ENCODE assay signal across 8 mouse cellular contexts in the genomic region with DNA sequence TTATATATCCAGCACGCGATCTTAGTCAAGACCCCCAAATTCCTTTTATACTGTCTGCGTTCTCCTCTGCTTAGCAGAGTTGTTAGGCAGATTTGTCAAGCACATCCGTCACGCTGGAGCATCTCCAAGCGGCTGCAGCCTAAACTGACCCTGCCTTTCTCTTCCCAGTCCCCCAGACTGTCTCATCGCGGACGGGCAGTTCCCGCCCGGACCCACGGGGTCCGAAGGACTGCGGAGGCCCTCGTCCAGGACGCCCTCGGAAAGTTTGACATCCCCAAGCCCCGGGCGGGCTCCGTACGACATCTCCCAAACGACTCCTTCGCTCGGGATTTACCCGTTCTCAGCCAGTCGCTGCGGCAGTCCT. TPM values are rescaled to one million over a fixed set of nuclear protein-coding genes. Genes with fewer than 3 reads are reported as not detected.
A peak's percentile ranks its signal among the peaks of the same experiment; 100 is the strongest.
DNase-seq lines count a peak whose midpoint lies in the region; ATAC-seq lines count a peak whose summit lies in the region.

No protein-coding gene starts in this region.

- 0 out of 2 replicates have a peak, but pooled peaks cover 3% of the 10 kb centered on the region for H3K36me3 ChIP-seq in lung, embryonic 15.5 days
- H3K36me3 ChIP-seq in embryonic facial prominence, embryonic 14.5 days (ENCODE audit: control insufficient read depth, insufficient read depth, low read length) = 0 out of 2 replicates have a peak, but pooled peaks cover 7% of the 10 kb centered on the region
- peaks cover 18% of the 10 kb centered on the region for H3K36me3 ChIP-seq in limb, embryonic 10.5 days
- H3K36me3 ChIP-seq in neural tube, embryonic 15.5 days = no peaks in the 10 kb centered on the region

- H3K4me1 ChIP-seq in lung, embryonic 15.5 days = peaks cover 12% of the 10 kb centered on the region
- H3K4me1 ChIP-seq in embryonic facial prominence, embryonic 14.5 days (ENCODE audit: control insufficient read depth, insufficient read depth, low read length) = peaks cover 3% of the 10 kb centered on the region; the same call in 1 of the 2 replicates
- peaks cover 14% of the 10 kb centered on the region for H3K4me1 ChIP-seq in limb, embryonic 10.5 days
- H3K4me1 ChIP-seq in neural tube, embryonic 15.5 days = peaks cover 13% of the 10 kb centered on the region

- ATAC-seq in lung, embryonic 15.5 days (ENCODE audit: borderline replicate concordance, extremely low read depth, low FRiP score, low TSS enrichment) = peak; percentile 70
- ATAC-seq in embryonic facial prominence, embryonic 14.5 days (ENCODE audit: low read depth) = peak; percentile 64
- peak; percentile 72 for ATAC-seq in neural tube, embryonic 15.5 days (ENCODE audit: low FRiP score)
- ATAC-seq in megakaryocyte progenitor cell, adult 5-6 weeks (replicated peaks; ENCODE audit: poor library complexity) = no peak

- peak overlapping the region; percentile 85 for H3K27ac ChIP-seq in lung, embryonic 15.5 days
- peak overlapping the region; percentile 72 for H3K27ac ChIP-seq in embryonic facial prominence, embryonic 14.5 days (replicated peaks; ENCODE audit: low read depth, low read length)
- peak overlapping the region; percentile 93 for H3K27ac ChIP-seq in limb, embryonic 10.5 days
- H3K27ac ChIP-seq in neural tube, embryonic 15.5 days (replicated peaks) = peak overlapping the region; percentile 77

- H3K9me3 ChIP-seq in lung, embryonic 15.5 days = no peaks in the 10 kb centered on the region
- no peaks in the 10 kb centered on the region for H3K9me3 ChIP-seq in embryonic facial prominence, embryonic 14.5 days (ENCODE audit: control insufficient read depth, low read length)
- H3K9me3 ChIP-seq in limb, embryonic 10.5 days (replicated peaks) = no peaks in the 10 kb centered on the region
- no peaks in the 10 kb centered on the region for H3K9me3 ChIP-seq in neural tube, embryonic 15.5 days (replicated peaks)

- DNase-seq in lung, postnatal 4 days = no peak
- no peak for DNase-seq in embryonic facial prominence, embryonic 14.5 days (ENCODE audit: low spot score)
- DNase-seq in limb, embryonic 10.5 days (ENCODE audit: low spot score) = no peak
- no peak for DNase-seq in left cerebral cortex, adult 11 months (ENCODE audit: low spot score)
- DNase-seq in B cell, adult 2 months = no peak

- WGBS in lung, embryonic 15.5 days = under 1% methylated on average over 27 of the region's 27 CpGs
- under 1% methylated on average over 27 of the region's 27 CpGs for WGBS in embryonic facial prominence, embryonic 14.5 days
- under 1% methylated on average over 27 of the region's 27 CpGs for WGBS in limb, embryonic 10.5 days
- WGBS in neural tube, embryonic 15.5 days = under 1% methylated on average over 27 of the region's 27 CpGs

- H3K27me3 ChIP-seq in lung, embryonic 15.5 days = no peaks in the 10 kb centered on the region
- H3K27me3 ChIP-seq in embryonic facial prominence, embryonic 14.5 days (replicated peaks; ENCODE audit: control insufficient read depth, insufficient read depth, low read length) = no peaks in the 10 kb centered on the region
- no peaks in the 10 kb centered on the region for H3K27me3 ChIP-seq in limb, embryonic 10.5 days (ENCODE audit: low read depth, poor library complexity, severe bottlenecking)
- no peaks in the 10 kb centered on the region for H3K27me3 ChIP-seq in neural tube, embryonic 15.5 days (replicated peaks)

- H3K9ac ChIP-seq in lung, embryonic 15.5 days = peak overlapping the region; percentile 64
- H3K9ac ChIP-seq in embryonic facial prominence, embryonic 14.5 days (ENCODE audit: low read depth, low read length) = peak overlapping the region; percentile 86
- H3K9ac ChIP-seq in neural tube, embryonic 15.5 days (replicated peaks) = peak overlapping the region; percentile 68

- H3K4me2 ChIP-seq in lung, embryonic 15.5 days = peak overlapping the region; percentile 79
- peak overlapping the region; percentile 63 for H3K4me2 ChIP-seq in embryonic facial prominence, embryonic 14.5 days (ENCODE audit: low read depth, low read length)
- peak overlapping the region; percentile 98 for H3K4me2 ChIP-seq in neural tube, embryonic 15.5 days

- H3K4me3 ChIP-seq in lung, embryonic 15.5 days = peak overlapping the region; percentile 73
- H3K4me3 ChIP-seq in embryonic facial prominence, embryonic 14.5 days (ENCODE audit: low read depth, low read length) = peak overlapping the region; percentile 77
- H3K4me3 ChIP-seq in limb, embryonic 10.5 days = peak overlapping the region; percentile 77
- peak overlapping the region; percentile 80 for H3K4me3 ChIP-seq in neural tube, embryonic 15.5 days (replicated peaks)

RNA-seq across cellular contexts. Expression of gene Ncapg, which starts 0.5 kb away (rescaled TPM):
- 67.5 and 71.1 TPM in 2 replicates for polyA plus RNA-seq in lung, embryonic 15.5 days (2015; fragmentation: Nextera tagmentation; extraction: Ambion mirVana)
- 38.3 and 42.4 TPM in 2 replicates for polyA plus RNA-seq in embryonic facial prominence, embryonic 14.5 days (2014; fragmentation: Nextera tagmentation; extraction: Ambion mirVana)
- 66.6 and 68.9 TPM in 2 replicates for polyA plus RNA-seq in limb, embryonic 10.5 days (2016; fragmentation: Nextera tagmentation; extraction: Ambion mirVana)
- polyA plus RNA-seq in neural tube, embryonic 15.5 days (2015; fragmentation: Nextera tagmentation; extraction: Ambion mirVana) = 5.3 and 15.0 TPM in 2 replicates
- 76.7 and 107 TPM in 2 replicates for total RNA-seq in megakaryocyte progenitor cell, adult 5-6 weeks (2015)
- 70.5 and 82.4 TPM in 2 replicates for total RNA-seq in megakaryocyte progenitor cell, adult 5-6 weeks (2017)

RNA-seq across cellular contexts. Expression of gene Fam184b, which starts 29.8 kb away (rescaled TPM):
- polyA plus RNA-seq in lung, embryonic 15.5 days (2015; fragmentation: Nextera tagmentation; extraction: Ambion mirVana) = 0.25 and 0.30 TPM in 2 replicates
- 2.2 and 2.4 TPM in 2 replicates for polyA plus RNA-seq in embryonic facial prominence, embryonic 14.5 days (2014; fragmentation: Nextera tagmentation; extraction: Ambion mirVana)
- polyA plus RNA-seq in limb, embryonic 10.5 days (2016; fragmentation: Nextera tagmentation; extraction: Ambion mirVana) = 0.66 and 0.75 TPM in 2 replicates
- 11.7 and 13.6 TPM in 2 replicates for polyA plus RNA-seq in neural tube, embryonic 15.5 days (2015; fragmentation: Nextera tagmentation; extraction: Ambion mirVana)
- not detected in 2 replicates for total RNA-seq in megakaryocyte progenitor cell, adult 5-6 weeks (2015)
- not detected in 2 replicates for total RNA-seq in megakaryocyte progenitor cell, adult 5-6 weeks (2017)
